Mouse (Mus musculus): Measurements from ENCODE around the gene Tmem252.

GRCm38 (mm10) chr19:24698651-24699050 is 24.8 kb downstream of the Tmem252 start:
- TF ChIP-seq KAT2A (conservative IDR thresholded peaks at IDR 0.05; ENCODE audit: low read depth, low read length) (no peak), RCOR1 (IDR thresholded peaks at IDR 0.05; ENCODE audit: low read depth, low read length) (no peak), POLR2A (IDR thresholded peaks at IDR 0.05; ENCODE audit: control insufficient read depth in 1 of 2, insufficient read depth in 1 of 2, low read depth in 1 of 2, low read length in 2 of 2, poor library complexity in 1 of 2) (no peak), EP300 (IDR thresholded peaks at IDR 0.05; ENCODE audit: low read depth in 1 of 2, low read length in 2 of 2) (no peak), CTCF (IDR thresholded peaks at IDR 0.05 in 2 of 3, conservative IDR thresholded peaks at IDR 0.05 in 1 of 3; ENCODE audit: control insufficient read depth in 1 of 3, insufficient read depth in 1 of 3, low read depth in 2 of 3, low read length in 3 of 3, poor library complexity in 1 of 3, severe bottlenecking in 1 of 3) (no peak), USF2 (IDR thresholded peaks at IDR 0.05; ENCODE audit: borderline replicate concordance in 1 of 2, insufficient read depth in 1 of 2, low read depth in 1 of 2, low read length in 2 of 2) (no peak), ZKSCAN1 (IDR thresholded peaks at IDR 0.05; ENCODE audit: low read depth, low read length) (no peak)
